Mouse (Mus musculus) liver, postnatal 0 days (tissue): ENCODE data around the gene Tcp10c. TPM values are rescaled to one million over a fixed set of nuclear protein-coding genes. Genes with fewer than 3 reads are reported as not detected.
A peak's percentile ranks its signal among the peaks of the same experiment; 100 is the strongest.
"Not testable (repeated sequence)": the region's sequence is repeated elsewhere in the genome, so short reads cannot be mapped to it uniquely, and the experiment has no call there.

Experiments used
- ATAC-seq: fragments of 200-750 bp; cut with Nextera tagmentation; 2 replicates; pipeline ENCODE4 v1.8.0; 2017; ENCODE audit warnings: mild to moderate bottlenecking, moderate library complexity
- DNase-seq: peaks from one replicate; pipeline ENCODE4 v3.0.0-alpha.2; 2016
- H3K27ac ChIP-seq: fragments of 300-500 bp; sonication (generic); 2 replicates; pipeline ENCODE4 v1.5.1; 2014; ENCODE audit warnings: antibody characterized with exemption, moderate library complexity, mild to moderate bottlenecking, low read depth
- H3K27me3 ChIP-seq: fragments of 300-500 bp; sonication (generic); 2 replicates; pipeline ENCODE4 v1.6.1; 2014; ENCODE audit warnings: low read length, control low read depth, mixed read lengths; ENCODE audit not compliant: insufficient read depth
- H3K36me3 ChIP-seq: fragments of 300-500 bp; sonication (generic); replicated peaks from 2 replicates; pipeline ENCODE4 v1.6.1; 2014; ENCODE audit warnings: mild to moderate bottlenecking, control low read depth, low read length, moderate library complexity, mixed read lengths; ENCODE audit not compliant: insufficient read depth
- H3K4me1 ChIP-seq: fragments of 300-500 bp; sonication (generic); 2 replicates; pipeline ENCODE4 v1.6.1; 2014; ENCODE audit warnings: antibody characterized with exemption, mild to moderate bottlenecking, control low read depth; ENCODE audit not compliant: insufficient read depth
- H3K4me2 ChIP-seq: fragments of 300-500 bp; sonication (generic); 2 replicates; pipeline ENCODE4 v1.6.1; 2014; ENCODE audit warnings: low read depth, mild to moderate bottlenecking, low read length, moderate library complexity, mixed read lengths
- H3K4me3 ChIP-seq: fragments of 300-500 bp; sonication (generic); 2 replicates; pipeline ENCODE4 v1.5.1; 2014; ENCODE audit warnings: low read depth, low read length
- H3K9ac ChIP-seq: fragments of 300-500 bp; sonication (generic); replicated peaks from 2 replicates; pipeline ENCODE4 v1.6.1; 2014; ENCODE audit warnings: mild to moderate bottlenecking, moderate library complexity
- H3K9me3 ChIP-seq: fragments of 300-500 bp; sonication (generic); 2 replicates; pipeline ENCODE4 v1.6.1; 2016; ENCODE audit warnings: mild to moderate bottlenecking, control low read depth, low read length, mixed read lengths
- WGBS: fragments of 180-500 bp; shearing (Covaris S2); extraction: QIAGEN DNeasy Blood & Tissue Kit; methylation state at CpG from one replicate; pipeline ENCODE4 v1.1.7; 2014; ENCODE audit not compliant: insufficient replicate concordance; 5-methylcytosine and 5-hydroxymethylcytosine counted together
- polyA plus RNA-seq: library from polyadenylated mRNA; unstranded; fragments of >200 nt; fragmentation: Nextera tagmentation; extraction: Ambion mirVana; gene quantifications from 2 replicates; pipeline ENCODE4 v1.2.1, GENCODE M21; 2015

Tcp10c gene
- not detected in 2 replicates for polyA plus RNA-seq

DNA sequence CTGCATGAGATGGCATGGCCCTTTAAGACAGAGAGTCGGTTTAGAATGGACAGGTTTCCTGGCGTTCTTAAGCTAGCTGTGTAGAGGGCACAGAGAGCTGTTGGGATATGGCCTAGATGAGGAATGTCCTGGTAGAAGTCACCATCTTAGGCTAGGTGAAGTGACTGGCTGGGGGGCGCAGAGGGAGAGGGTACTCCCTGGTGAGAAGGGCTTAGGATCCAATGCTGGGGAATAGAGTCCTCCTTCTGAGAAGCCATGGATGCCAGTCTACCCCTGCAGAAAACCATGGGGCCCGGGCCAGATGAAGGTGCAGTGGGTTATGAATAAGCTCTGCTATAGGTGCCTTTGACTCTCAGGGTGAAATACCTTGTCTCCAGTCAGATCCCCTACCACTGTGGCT is at the start of gene Tcp10c:
Gene Tcp10c (plus strand): TSS at position 52 of the 400 bp plus-strand sequence.
- H3K27me3 ChIP-seq, H3K36me3 ChIP-seq, H3K27ac ChIP-seq, H3K4me1 ChIP-seq, DNase-seq, H3K4me3 ChIP-seq, ATAC-seq, H3K9ac ChIP-seq, H3K9me3 ChIP-seq, H3K4me2 ChIP-seq: not testable (repeated sequence)
- 74% methylated on average over 4 of the region's 4 CpGs for WGBS

DNA sequence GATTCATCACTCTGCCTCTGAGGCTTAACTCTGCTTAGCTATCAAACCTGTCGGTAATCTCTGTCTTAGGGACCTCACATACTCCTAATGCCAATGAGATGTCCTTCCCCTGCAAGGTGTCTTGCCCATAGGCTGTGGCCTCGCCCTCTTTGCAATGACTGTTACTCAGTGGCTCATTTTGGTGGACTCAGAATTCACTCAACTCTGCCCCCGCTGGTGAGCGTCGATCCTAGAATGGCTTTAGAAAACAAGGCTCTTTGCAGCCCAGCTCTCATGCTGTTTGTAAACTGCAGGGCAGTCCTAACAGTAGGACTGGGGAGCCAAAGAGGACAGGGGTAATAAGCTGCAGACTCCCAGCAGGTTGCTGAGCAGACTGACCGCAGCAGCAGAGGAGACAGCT is 46.5 kb upstream of the Tcp10c start:
- not testable (repeated sequence) for H3K27ac ChIP-seq, H3K27me3 ChIP-seq, H3K4me2 ChIP-seq, ATAC-seq, DNase-seq, H3K4me1 ChIP-seq, H3K36me3 ChIP-seq, H3K9ac ChIP-seq, H3K4me3 ChIP-seq
- peaks cover 12% of the 10 kb centered on the region for H3K9me3 ChIP-seq
- WGBS, result 65% methylated on average over 5 of the region's 6 CpGs

DNA sequence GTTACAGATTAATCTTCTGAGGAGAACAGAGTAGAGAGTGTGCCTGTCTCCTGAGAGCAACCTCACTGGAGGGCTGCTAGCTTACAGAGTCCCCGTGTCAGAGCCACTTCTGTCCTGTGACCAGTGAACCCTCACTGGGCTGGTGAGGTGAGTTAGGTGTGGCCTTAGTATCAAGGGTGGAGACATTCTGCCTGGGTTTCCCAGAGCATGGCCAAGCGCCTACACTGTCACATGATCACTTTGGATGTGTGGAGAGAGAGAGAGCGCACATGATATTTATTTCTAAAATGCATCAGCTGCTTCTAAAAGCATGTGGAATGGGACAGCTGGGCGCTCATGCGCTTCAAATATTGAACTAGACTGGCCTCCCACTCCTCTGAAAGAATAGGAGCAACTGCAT is 46.0 kb upstream of the Tcp10c start:
- H3K4me2 ChIP-seq, H3K4me1 ChIP-seq, H3K4me3 ChIP-seq, H3K27ac ChIP-seq, H3K27me3 ChIP-seq, H3K36me3 ChIP-seq, DNase-seq, H3K9ac ChIP-seq, ATAC-seq: not testable (repeated sequence)
- 77% methylated on average over 5 of the region's 5 CpGs for WGBS
- H3K9me3 ChIP-seq, result peaks cover 13% of the 10 kb centered on the region

DNA sequence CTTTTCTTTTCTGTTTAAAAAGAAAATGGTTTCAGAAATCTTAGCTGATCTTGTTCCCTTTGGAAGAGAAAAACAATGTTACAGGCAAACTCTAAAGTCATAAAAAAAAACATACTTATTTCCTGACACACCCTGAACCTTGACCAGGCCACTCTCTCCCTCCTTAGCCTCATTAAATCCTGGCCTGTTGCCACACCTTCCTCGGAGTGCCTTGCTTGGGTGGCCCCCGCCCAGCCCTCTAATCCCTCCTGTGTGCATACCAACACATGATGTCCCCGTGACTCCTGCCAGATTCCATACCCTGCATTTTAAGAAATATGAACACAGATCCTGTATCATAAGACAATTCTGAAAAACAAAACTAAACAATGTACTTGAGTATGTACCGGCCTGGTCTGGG is 45.6 kb upstream of the Tcp10c start:
- not testable (repeated sequence) for H3K9ac ChIP-seq, H3K4me3 ChIP-seq, H3K27ac ChIP-seq, H3K4me2 ChIP-seq, ATAC-seq, H3K4me1 ChIP-seq, DNase-seq, H3K36me3 ChIP-seq, H3K27me3 ChIP-seq
- peaks cover 14% of the 10 kb centered on the region for H3K9me3 ChIP-seq
- 82% methylated on average over 4 of the region's 4 CpGs for WGBS

DNA sequence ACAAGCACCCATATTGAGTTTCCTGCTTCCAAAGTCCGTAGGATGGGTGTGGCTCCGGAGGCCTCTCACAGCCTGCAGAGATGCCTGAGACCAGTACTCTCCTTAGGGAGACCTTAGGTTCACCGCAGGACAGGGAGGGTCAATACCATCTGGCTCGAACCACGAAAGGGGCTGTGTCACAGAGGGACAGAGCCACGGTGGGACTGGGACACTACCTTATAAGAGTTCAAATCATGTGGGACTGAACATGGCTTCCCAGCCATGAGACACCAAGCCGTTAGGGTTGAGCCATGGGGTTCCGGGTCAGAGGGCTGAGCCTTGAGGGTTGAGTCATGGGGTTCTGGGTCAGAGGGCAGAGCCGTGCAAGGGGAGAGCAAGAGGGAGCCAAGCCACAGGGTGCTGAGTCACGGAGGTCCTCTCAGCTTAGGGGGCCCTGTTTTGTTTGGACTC is 45.2 kb upstream of the Tcp10c start:
- not testable (repeated sequence) for H3K9ac ChIP-seq, H3K36me3 ChIP-seq, H3K4me1 ChIP-seq, H3K4me2 ChIP-seq, H3K4me3 ChIP-seq, H3K27me3 ChIP-seq, DNase-seq, H3K27ac ChIP-seq
- ATAC-seq, result 0 out of 2 replicates have a peak, but pooled peaks have one; percentile 16
- H3K9me3 ChIP-seq, result peaks cover 14% of the 10 kb centered on the region
- 79% methylated on average over 10 of the region's 10 CpGs for WGBS

DNA sequence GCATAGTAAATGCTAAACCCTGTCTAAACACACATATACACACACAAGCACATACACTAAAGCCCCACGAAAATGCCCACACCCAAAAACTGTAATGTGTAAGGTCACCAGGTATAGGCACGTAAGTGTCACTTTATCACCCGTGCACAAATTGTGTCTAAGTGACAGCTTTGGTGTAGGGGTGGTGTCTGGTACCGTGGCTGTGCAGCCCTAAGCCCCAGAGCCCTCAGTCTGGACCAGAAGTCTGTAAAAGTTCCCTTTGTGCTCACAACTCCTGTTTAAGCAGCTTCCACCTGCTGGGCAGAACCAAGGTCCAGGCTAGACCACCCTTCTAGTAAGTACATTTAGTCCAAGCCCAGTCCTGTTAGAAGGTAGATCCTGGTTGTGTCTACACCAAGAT is 24.4 kb upstream of the Tcp10c start:
- 61% methylated on average over 4 of the region's 4 CpGs for WGBS
- not testable (repeated sequence) for H3K4me2 ChIP-seq, DNase-seq, H3K36me3 ChIP-seq, H3K9ac ChIP-seq, H3K27me3 ChIP-seq, H3K4me1 ChIP-seq, H3K4me3 ChIP-seq, ATAC-seq, H3K9me3 ChIP-seq, H3K27ac ChIP-seq

DNA sequence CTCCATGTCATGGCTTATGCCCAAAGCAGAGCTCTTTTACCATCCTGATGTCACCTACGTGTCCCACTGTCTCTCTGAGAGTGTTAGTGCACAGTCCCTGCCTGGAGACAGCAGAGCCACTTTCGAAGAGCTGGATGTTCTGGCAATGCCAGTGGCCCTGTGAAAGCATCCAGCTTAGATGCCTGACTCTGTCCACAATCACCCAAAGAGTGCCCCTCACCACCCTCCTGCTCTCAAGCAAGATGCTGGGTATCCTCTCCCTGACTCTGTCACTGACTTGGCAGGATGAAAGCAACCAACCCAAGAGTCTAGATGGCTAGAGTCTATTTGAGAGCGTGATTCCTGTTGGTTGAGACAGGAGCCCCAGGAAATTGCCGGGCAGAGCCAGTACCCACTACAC is 23.2 kb upstream of the Tcp10c start:
- WGBS, result 63% methylated on average over 3 of the region's 4 CpGs
- not testable (repeated sequence) for H3K36me3 ChIP-seq, H3K4me1 ChIP-seq, H3K4me2 ChIP-seq, DNase-seq, H3K27me3 ChIP-seq, H3K9ac ChIP-seq, H3K9me3 ChIP-seq, H3K4me3 ChIP-seq, H3K27ac ChIP-seq, ATAC-seq

DNA sequence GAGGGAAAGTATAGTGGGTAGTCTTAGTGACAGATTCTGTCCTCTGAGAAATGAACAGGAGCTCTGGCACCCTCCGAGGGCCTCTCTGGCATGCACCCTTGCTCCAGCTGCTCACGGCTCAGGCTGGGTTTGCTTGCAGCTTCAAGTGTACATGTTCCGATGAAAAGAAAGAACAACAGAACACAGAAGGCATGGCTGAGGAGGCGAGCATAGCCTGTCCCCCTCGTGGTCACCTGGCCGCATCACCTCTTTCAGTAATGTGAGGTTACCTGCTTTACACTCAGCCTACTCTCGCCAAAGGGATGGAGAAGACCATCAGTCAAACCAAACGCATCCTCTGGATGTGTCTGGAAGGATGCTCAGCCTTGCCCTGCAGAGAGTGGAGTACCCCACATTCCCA is 21.9 kb upstream of the Tcp10c start:
- WGBS, result 81% methylated on average over 8 of the region's 8 CpGs
- not testable (repeated sequence) for DNase-seq, H3K27ac ChIP-seq, H3K9me3 ChIP-seq, ATAC-seq, H3K36me3 ChIP-seq, H3K4me2 ChIP-seq, H3K4me1 ChIP-seq, H3K27me3 ChIP-seq, H3K9ac ChIP-seq, H3K4me3 ChIP-seq
